Comparison of ENCODE assay signal across 8 mouse cellular contexts in the genomic region with DNA sequence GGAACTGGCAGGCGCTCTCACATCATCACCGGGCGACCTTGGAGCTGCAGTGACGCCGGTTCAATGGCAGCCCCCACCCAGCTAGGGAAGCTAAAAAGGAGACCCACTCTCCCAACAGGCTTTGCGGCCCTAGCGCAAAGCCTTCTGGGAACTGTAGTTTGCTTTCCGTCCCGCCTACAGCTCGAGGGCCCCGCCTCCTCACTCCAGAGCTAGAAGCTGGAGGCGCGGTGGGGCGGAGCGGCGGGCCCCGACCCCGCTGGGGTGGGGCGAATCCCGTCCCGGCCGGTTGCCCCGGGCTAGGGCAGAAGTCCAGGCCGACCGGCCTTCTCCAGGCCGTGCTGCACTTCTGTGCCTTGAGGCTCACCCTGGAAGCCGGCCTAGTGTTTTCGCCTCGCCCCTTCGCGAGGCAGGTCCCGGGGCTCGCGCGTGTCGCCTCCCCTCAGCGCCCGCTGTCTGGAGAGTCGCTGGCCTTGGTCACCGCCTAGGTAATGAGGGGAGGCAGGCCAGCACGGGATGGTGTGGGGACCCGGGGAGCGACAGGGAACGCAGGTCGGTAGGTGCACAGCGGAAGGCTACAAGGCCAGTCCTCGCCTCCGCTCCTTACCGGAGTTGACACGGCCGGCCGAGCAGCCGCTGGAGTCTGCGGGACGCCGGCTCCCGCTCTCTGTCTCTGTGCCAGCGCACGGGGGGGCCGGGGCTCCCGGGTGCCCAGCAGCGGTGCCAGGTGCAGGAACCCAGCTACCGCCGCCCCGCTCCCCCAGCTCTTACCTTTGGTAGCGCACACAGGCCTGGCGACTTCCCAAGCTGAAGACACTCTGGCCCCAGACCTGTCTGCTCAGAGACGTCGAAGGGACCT. TPM values are rescaled to one million over a fixed set of nuclear protein-coding genes. Genes with fewer than 3 reads are reported as not detected.
DNase-seq lines count a peak whose midpoint lies in the region; ATAC-seq and TF ChIP-seq lines count a peak whose summit lies in the region.

A gene (minus strand): TSS at position 65 of the 856 bp plus-strand sequence.
A gene (plus strand): TSS at position 157 of the 856 bp plus-strand sequence.

- WGBS in heart, embryonic 11.5 days (ENCODE audit: insufficient replicate concordance), result 1% methylated on average over 67 of the region's 69 CpGs
- under 1% methylated on average over 65 of the region's 69 CpGs for WGBS in kidney, embryonic 16.5 days
- under 1% methylated on average over 69 of the region's 69 CpGs for WGBS in liver, adult 2 months

- H3ac ChIP-seq in myocyte (ENCODE audit: control insufficient read depth, insufficient read length), result peak within 1 kb of the TSS; percentile 79

- no peaks in the 10 kb centered on the region for H3K36me3 ChIP-seq in heart, embryonic 11.5 days (ENCODE audit: control insufficient read depth, insufficient read depth, low read length)
- no peaks in the 10 kb centered on the region for H3K36me3 ChIP-seq in kidney, embryonic 16.5 days (ENCODE audit: insufficient read depth, low read length)
- H3K36me3 ChIP-seq in liver, adult 2 months (ENCODE audit: control insufficient read depth, insufficient read depth, low read length), result peaks cover 8% of the 10 kb centered on the region; the same call in 1 of the 2 replicates
- H3K36me3 ChIP-seq in myocyte (ENCODE audit: control insufficient read depth, insufficient read depth), result peaks cover 3% of the 10 kb centered on the region
- 0 out of 2 replicates have a peak, but pooled peaks cover 1% of the 10 kb centered on the region for H3K36me3 ChIP-seq in splenic B cell, adult 2 months (ENCODE audit: control insufficient read depth, insufficient read depth, low read length, poor library complexity, severe bottlenecking)

- peak within 1 kb of the TSS; percentile 90 for H3K9ac ChIP-seq in heart, embryonic 11.5 days (ENCODE audit: low read depth, low read length)
- peak within 1 kb of the TSS; percentile 92 for H3K9ac ChIP-seq in kidney, embryonic 16.5 days (replicated peaks; ENCODE audit: low read length)
- H3K9ac ChIP-seq in liver, adult 2 months (ENCODE audit: low read depth, low read length), result peak within 1 kb of the TSS; percentile 97

- peak within 1 kb of the TSS; percentile 85 for H3K4me2 ChIP-seq in heart, embryonic 11.5 days
- peak within 1 kb of the TSS; percentile 74 for H3K4me2 ChIP-seq in kidney, embryonic 16.5 days (replicated peaks; ENCODE audit: low read depth, low read length)
- peak within 1 kb of the TSS; percentile 87 for H3K4me2 ChIP-seq in myocyte (ENCODE audit: low read depth)

- peak within 1 kb of the TSS; percentile 79 for H3K4me3 ChIP-seq in heart, embryonic 11.5 days (ENCODE audit: low read depth, low read length)
- peak within 1 kb of the TSS; percentile 95 for H3K4me3 ChIP-seq in kidney, embryonic 16.5 days (ENCODE audit: low read length)
- peak within 1 kb of the TSS; percentile 92 for H3K4me3 ChIP-seq in liver, adult 2 months (ENCODE audit: insufficient read depth, low read depth, low read length)
- peak within 1 kb of the TSS; percentile 87 for H3K4me3 ChIP-seq in myocyte

- DNase-seq in B cell, adult 2 months, result peak; percentile 94
- peak; percentile 99 for DNase-seq in brain, adult 2 months (ENCODE audit: low read depth, low spot score)
- DNase-seq in liver, adult 2 months (ENCODE audit: extremely low read depth, low read depth, low spot score), result peak; percentile 86
- peak; percentile 94 for DNase-seq in splenic B cell, adult 2 months (ENCODE audit: low read depth, low spot score)

- no peaks in the 10 kb centered on the region for H3K9me3 ChIP-seq in heart, embryonic 11.5 days (replicated peaks; ENCODE audit: control insufficient read depth, low read length)
- no peaks in the 10 kb centered on the region for H3K9me3 ChIP-seq in kidney, embryonic 16.5 days (ENCODE audit: low read length)

- H3K79me2 ChIP-seq in liver, adult 2 months (ENCODE audit: control insufficient read depth, insufficient read depth, low read length), result peaks cover 7% of the 10 kb centered on the region; the same call in 1 of the 2 replicates
- peaks cover 51% of the 10 kb centered on the region for H3K79me2 ChIP-seq in myocyte (ENCODE audit: control insufficient read depth, insufficient read depth)

- H3K4me1 ChIP-seq in heart, embryonic 11.5 days (ENCODE audit: control insufficient read depth, insufficient read depth, low read length), result peaks cover 18% of the 10 kb centered on the region
- peaks cover 22% of the 10 kb centered on the region for H3K4me1 ChIP-seq in kidney, embryonic 16.5 days (ENCODE audit: insufficient read depth, low read length)
- peaks cover 2% of the 10 kb centered on the region for H3K4me1 ChIP-seq in liver, adult 2 months (ENCODE audit: control insufficient read depth, insufficient read depth, low read length)

- ATAC-seq in erythroblast, adult 5-6 weeks (replicated peaks; ENCODE audit: low FRiP score, poor library complexity, severe bottlenecking), result peak; percentile 73
- peak; percentile 95 for ATAC-seq in heart, embryonic 11.5 days (replicated peaks; ENCODE audit: insufficient number of reproducible peaks, low FRiP score, low TSS enrichment)
- peak; percentile 98 for ATAC-seq in kidney, embryonic 16.5 days (ENCODE audit: low FRiP score, low TSS enrichment)

- no peak for TF ChIP-seq CTCF in liver, adult 2 months (IDR thresholded peaks at IDR 0.05; ENCODE audit: low read depth, low read length)

- peak within 1 kb of the TSS; percentile 83 for H3K27ac ChIP-seq in heart, embryonic 11.5 days (ENCODE audit: low read depth, low read length)
- H3K27ac ChIP-seq in kidney, embryonic 16.5 days (ENCODE audit: low read length), result peak within 1 kb of the TSS; percentile 95
- peak within 1 kb of the TSS; percentile 97 for H3K27ac ChIP-seq in liver, adult 2 months (replicated peaks; ENCODE audit: insufficient read depth, low read depth, low read length)

- H3K27me3 ChIP-seq in heart, embryonic 11.5 days (ENCODE audit: control insufficient read depth, insufficient read depth, low read length), result no peaks in the 10 kb centered on the region
- H3K27me3 ChIP-seq in kidney, embryonic 16.5 days (ENCODE audit: insufficient read depth, low read length), result no peaks in the 10 kb centered on the region
- no peaks in the 10 kb centered on the region for H3K27me3 ChIP-seq in liver, adult 2 months (ENCODE audit: control insufficient read depth, insufficient read depth, low read length)
- H3K27me3 ChIP-seq in myocyte (ENCODE audit: control insufficient read depth, insufficient read depth, insufficient read length), result no peaks in the 10 kb centered on the region
- no peaks in the 10 kb centered on the region for H3K27me3 ChIP-seq in splenic B cell, adult 2 months (ENCODE audit: control insufficient read depth, insufficient read depth, low read length, poor library complexity, severe bottlenecking)

- peak; percentile 68 for TF ChIP-seq POLR2A in liver, adult 2 months (IDR thresholded peaks at IDR 0.05; ENCODE audit: extremely low read depth, insufficient read depth, low read length)
- peak; percentile 83 for TF ChIP-seq POLR2A in myocyte (IDR thresholded peaks at IDR 0.05; ENCODE audit: insufficient read length, low read depth)

TF ChIP-seq in myocyte, 11 proteins besides CTCF, POLR2A, EP300 and RAD21:
- TF ChIP-seq MYOD1 (IDR thresholded peaks at IDR 0.05; ENCODE audit: control insufficient read depth in 1 of 3, insufficient read length in 2 of 3, low read depth in 2 of 3) (peak in 1 of 3 experiments; percentile 46), REST (IDR thresholded peaks at IDR 0.05; ENCODE audit: insufficient read depth, insufficient read length) (no peak), TCF3 (IDR thresholded peaks at IDR 0.05; ENCODE audit: insufficient read length, low read depth) (no peak), CEBPB (IDR thresholded peaks at IDR 0.05; ENCODE audit: insufficient read depth, poor library complexity, severe bottlenecking) (no peak), MYOG (IDR thresholded peaks at IDR 0.05; ENCODE audit: control insufficient read depth in 1 of 3, insufficient read depth in 1 of 3, insufficient read length in 2 of 3, low read depth in 2 of 3) (peak in 1 of 3 experiments; percentile 6), USF1 (IDR thresholded peaks at IDR 0.05; ENCODE audit: low read depth) (no peak), POLR2AphosphoS2 (IDR thresholded peaks at IDR 0.05; ENCODE audit: insufficient read length, low read depth) (peak; percentile 43), TCF12 (IDR thresholded peaks at IDR 0.05; ENCODE audit: insufficient read depth, poor library complexity, severe bottlenecking) (no peak), SRF (IDR thresholded peaks at IDR 0.05; ENCODE audit: control insufficient read depth, insufficient read length, low read depth) (peak; percentile 76), E2F4 (IDR thresholded peaks at IDR 0.05; ENCODE audit: insufficient read depth) (no peak), MAX (IDR thresholded peaks at IDR 0.05; ENCODE audit: low read depth) (no peak)

RNA-seq across cellular contexts. Expression of the first gene that starts in this region (rescaled TPM):
- total RNA-seq in erythroblast, adult 5-6 weeks (2015; ENCODE audit: low replicate concordance), result 1,139 and 1,320 TPM in 2 replicates
- 1,424 and 1,593 TPM in 2 replicates for total RNA-seq in erythroblast, adult 5-6 weeks (2017; ENCODE audit: low replicate concordance)
- 29.8 and 33.9 TPM in 2 replicates for polyA plus RNA-seq in heart, embryonic 11.5 days (2014; fragmentation: Nextera tagmentation; extraction: Ambion mirVana)
- 17.3 and 19.4 TPM in 2 replicates for polyA plus RNA-seq in kidney, embryonic 16.5 days (2015; fragmentation: Nextera tagmentation; extraction: Ambion mirVana)
- 9.1 and 9.7 TPM in 2 replicates for total RNA-seq in liver, adult 2 months (2014; rRNA removed)
- 5.5 and 8.6 TPM in 2 replicates for polyA plus RNA-seq in liver, adult 2 months (2012; rRNA removed)
- polyA plus RNA-seq in myocyte (2012; fragmentation: generic; extraction: Trizol), result 13.7 TPM

RNA-seq across cellular contexts. Expression of the second gene that starts in this region (rescaled TPM):
- 256 and 272 TPM in 2 replicates for total RNA-seq in erythroblast, adult 5-6 weeks (2015; ENCODE audit: low replicate concordance)
- total RNA-seq in erythroblast, adult 5-6 weeks (2017; ENCODE audit: low replicate concordance), result 236 and 255 TPM in 2 replicates
- 26.9 and 27.5 TPM in 2 replicates for polyA plus RNA-seq in heart, embryonic 11.5 days (2014; fragmentation: Nextera tagmentation; extraction: Ambion mirVana)
- polyA plus RNA-seq in kidney, embryonic 16.5 days (2015; fragmentation: Nextera tagmentation; extraction: Ambion mirVana), result 29.0 and 29.6 TPM in 2 replicates
- 16.3 and 22.6 TPM in 2 replicates for total RNA-seq in liver, adult 2 months (2014; rRNA removed)
- 18.2 and 18.6 TPM in 2 replicates for polyA plus RNA-seq in liver, adult 2 months (2012; rRNA removed)
- 17.0 TPM for polyA plus RNA-seq in myocyte (2012; fragmentation: generic; extraction: Trizol)

Comparison
In these comparisons a context has a peak if more than half of its experiments do, and no peak if none do; other contexts are left out.
1. Peak in every context shown above with its lines: DNase-seq, ATAC-seq, H3K4me3 ChIP-seq and H3K27ac ChIP-seq.
2. RNA of the first gene that starts in this region (total RNA-seq): 1,139 to 1,593 TPM in erythroblast, adult 5-6 weeks; 9.1 to 9.7 TPM in liver, adult 2 months; every median in the first group is over 100 times any median in the second.
3. RNA of the second gene that starts in this region (total RNA-seq): 236 to 272 TPM in erythroblast, adult 5-6 weeks; 16.3 to 22.6 TPM in liver, adult 2 months; every median in the first group is over 10 times any median in the second.